Mouse (Mus musculus): Measurements from ENCODE around the gene Ehmt2.
"Not testable (repeated sequence)": the region's sequence is repeated elsewhere in the genome, so short reads cannot be mapped to it uniquely, and the experiment has no call there.

The Ehmt2 gene

GRCm38 (mm10) chr17:34893072-34893824, 5.0 kb upstream of the Ehmt2 start:
- no peak for DNase-seq

DNA sequence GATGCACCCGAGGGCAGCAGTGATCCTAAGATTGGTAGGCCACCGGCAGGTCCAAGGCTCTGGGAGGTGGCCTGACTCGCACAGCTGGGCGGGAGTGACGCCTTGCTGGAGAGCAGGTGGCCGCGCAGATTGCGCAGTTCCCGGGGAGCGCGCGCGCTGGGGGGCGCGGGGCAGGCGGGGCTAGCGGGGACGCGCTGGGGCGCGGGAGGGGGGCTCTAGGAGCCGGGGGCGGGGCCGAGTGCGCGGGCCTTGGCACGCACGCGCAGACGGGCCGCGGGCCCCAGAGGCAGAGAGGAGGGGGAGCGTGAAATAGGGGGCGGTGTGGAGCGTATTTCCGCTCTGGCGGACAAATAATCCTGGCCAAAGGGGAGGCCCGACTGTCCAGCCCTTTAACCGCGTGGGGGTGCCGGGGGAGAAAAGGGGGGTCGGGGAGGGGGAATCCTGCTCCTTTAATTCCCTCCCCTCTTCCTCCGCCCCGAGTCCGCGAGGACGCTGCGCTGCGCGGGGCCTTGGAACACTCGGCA, 4.1 kb upstream of the Ehmt2 start:
- DNase-seq: peak; percentile 91 to 92

DNA sequence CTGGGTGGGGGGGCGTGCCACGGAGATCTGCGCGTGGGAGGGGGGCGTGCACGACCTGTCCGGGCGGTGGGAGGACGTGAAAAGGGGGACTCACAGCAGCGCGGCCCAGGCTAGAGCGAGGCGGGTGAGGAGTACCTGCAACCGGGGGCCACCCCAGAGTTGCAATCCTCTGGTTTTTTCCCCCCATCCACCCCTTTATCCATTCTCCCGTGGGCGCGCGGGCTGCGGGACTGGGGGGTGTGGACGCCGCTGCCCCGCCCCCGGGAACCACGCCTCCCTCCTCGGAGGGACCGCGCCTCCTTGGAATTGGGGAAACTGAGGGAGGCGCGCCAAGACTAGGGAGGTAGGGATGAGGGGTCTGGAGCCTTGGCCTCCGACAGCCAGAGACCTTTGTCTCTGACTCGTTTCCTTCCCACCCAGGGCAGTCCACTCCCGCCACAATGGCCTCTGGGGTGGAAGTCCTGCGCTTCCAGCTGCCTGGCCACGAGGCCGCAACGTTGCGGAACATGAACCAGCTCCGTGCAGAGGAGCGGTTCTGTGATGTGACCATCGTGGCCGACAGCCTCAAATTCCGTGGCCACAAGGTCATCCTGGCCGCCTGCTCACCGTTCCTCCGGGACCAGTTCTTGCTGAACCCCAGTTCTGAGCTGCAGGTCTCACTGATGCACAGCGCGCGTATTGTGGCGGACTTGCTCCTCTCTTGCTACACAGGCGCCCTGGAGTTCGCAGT, 3.3 kb upstream of the Ehmt2 start:
- DNase-seq: peak; percentile 48 to 50

GRCm38 (mm10) chr17:34895724-34896123, 2.5 kb upstream of the Ehmt2 start:
- no peak for DNase-seq

- DNase-seq: no peak
Measured at GRCm38 (mm10) chr17:34896366-34896765, 1.9 kb upstream of the Ehmt2 start.

DNA sequence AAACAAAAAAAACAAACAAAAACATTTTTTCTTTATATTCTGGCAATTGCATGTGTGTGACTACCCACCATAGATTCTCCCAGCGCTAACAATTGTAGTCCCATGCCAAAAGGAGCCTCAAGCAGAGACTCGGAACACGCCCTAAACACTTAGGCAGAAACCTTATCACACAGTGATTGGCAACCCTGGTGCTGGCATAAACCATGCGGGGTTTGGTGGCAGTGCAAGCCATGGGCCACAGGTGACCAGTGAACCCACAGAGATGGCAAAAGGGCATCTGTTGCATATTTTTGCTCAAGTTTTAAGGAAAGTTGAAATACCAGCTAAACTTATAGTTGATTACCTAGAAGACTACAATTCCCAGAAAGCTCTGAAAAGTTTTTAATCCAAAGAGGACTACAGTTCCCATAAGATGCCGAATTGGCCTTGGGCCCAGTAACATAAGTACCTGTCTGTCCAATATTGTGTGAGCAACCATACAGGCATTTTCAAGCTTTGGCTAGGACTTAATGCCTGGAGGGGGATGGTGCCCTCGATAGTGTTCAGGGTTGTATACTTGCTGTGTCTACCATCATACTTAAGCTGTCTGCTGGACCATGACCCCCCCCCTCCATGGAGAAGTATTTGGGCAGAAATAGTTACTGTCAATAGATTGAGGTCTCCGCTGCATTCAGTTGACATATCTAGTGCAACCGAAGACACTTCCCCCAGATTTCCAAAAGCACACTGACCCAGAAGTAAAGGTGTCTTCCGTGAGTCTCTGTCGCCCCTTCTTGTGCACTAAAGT, 703 bp upstream of the Ehmt2 start:
- peak; percentile 37 to 48 for DNase-seq

DNA sequence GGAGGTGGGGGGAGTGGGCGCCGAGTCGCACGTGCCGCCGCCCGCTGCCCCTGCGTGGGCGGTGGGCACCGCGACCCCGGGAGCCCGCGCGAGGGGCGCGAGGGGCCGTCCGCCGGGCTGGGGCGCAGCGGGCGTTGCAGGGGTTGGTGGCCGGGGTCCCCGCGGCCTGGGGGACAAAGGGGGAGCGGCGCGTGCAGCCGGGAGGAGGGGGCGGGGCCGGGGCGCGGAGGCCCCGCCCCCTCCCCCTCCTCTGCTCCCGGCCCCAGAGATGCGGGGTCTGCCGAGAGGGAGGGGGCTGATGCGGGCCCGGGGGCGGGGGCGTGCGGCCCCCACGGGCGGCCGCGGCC, 410 bp downstream of the Ehmt2 start:
- DNase-seq: no peak

GRCm38 (mm10) chr17:34899053-34899889, 1.0 kb downstream of the Ehmt2 start:
- DNase-seq: peak in 1 of 2 experiments; percentile 52

- peak; percentile 32 to 51 for DNase-seq
Measured at GRCm38 (mm10) chr17:34899890-34900243, 1.6 kb downstream of the Ehmt2 start.

DNA sequence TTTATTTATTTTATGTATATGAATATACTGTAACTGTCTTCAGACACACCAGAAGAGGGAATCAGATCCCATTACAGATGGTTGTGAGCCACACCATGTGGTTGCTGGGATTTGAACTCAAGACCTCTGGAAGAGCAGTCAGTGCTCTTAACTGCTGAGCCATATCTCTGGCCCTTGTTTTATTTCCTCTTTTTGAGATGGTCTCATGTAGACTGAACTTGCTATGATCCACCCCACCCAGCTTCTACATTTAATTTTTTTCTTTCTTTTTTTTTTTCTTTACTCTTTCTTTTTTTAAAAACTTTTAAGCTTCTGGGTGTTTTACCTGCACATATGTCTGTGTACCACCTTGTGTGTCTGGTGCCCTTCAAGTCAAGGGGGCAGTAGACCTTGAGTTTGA, 2.6 kb downstream of the Ehmt2 start:
- DNase-seq: not testable (repeated sequence)

GRCm38 (mm10) chr17:34901948-34902347, 3.7 kb downstream of the Ehmt2 start:
- not testable (repeated sequence) for DNase-seq

DNA sequence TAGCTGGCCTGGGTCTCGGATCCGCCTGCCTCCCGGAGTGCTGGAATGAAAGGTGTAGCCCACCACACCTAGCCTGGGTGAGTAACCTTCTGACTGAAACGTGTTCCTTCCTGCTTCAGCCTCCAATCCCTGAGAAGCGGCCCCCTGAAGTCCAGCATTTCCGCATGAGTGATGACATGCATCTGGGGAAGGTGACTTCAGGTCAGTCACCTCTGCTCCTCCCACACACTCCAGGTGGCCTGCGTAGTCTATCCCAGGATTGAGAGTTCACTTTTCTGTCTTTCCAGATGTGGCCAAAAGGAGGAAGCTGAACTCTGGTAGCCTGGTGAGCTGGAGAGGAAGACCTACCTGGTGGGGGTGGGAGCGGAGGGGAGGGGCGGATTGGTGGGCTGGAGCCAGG, 4.6 kb downstream of the Ehmt2 start:
- DNase-seq: no peak

DNA sequence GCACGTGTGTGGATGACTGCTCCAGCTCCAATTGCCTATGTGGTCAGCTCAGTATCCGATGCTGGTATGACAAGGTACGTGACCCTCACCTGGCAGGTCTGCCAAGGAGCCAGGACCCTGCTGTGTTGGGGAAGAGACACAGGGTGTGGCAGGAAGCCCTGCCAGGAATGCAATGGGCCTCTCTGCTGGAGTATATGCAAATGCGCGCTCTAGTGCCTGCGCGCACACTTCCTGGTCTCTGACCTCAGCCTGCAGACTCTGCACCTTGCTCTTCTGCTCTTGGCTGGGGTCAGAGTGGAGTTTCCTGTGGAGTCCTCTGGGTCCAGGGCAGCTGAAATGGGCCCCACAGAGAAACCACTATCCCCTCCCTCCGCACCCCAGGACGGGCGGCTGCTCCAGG, 12.7 kb downstream of the Ehmt2 start:
- peak; percentile 66 to 73 for DNase-seq

DNA sequence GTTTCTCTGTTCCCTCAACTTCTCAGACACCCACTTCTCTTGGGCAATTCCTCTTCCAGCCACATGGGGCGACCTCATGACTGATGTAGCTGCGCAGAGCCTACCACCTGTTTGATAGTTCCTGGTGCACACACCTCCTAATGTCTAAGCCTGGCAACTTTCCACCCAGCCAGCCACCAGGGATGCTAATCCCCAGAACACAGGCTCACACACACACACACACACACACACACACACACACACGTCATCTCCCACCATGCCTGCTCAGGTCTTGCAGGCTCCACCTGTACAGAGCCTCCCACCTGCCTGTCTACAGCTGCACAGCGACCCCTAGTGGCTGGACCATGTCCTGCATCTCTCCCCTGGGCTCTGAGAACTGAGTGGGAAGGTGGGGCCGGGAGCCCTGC, 13.7 kb downstream of the Ehmt2 start:
- DNase-seq: peak; percentile 70 to 90

DNA sequence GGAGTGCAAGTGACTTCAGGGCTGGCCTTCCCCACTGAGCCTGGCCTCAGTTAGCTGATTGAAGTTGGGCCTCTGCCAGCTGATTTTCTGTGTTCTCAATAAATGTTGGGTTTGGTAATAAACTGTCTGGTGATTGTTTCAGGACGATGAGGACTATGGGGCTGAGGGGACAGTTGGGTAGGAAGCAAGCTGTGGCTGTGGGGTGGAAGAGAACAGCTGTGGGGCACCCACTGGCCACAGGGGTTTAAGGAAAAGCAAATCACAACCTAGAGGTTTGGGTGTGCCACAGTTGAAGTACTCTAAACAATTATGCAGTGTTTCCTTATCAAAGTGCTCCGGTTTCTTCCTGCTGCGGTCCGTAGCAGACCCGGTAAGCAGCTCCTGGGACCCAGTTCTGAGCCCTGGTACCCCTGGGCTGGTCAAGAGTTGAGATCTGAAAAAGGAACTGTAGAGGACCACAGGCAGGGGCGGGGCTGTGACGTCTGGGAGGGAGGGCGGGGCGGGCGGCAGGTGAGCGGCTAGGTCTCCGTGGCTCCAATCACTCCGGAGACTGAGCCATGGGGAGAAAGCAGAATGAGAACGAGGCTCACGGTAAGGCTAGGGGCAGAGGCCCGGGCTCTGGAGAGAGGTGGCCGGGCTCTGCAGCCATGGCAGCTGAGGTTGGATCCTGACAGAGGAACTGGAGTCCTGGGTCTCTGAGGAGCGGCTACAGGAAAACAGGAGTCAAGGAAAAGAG, 15.8 kb downstream of the Ehmt2 start, which contains the start of gene Slc44a4:
Slc44a4 (plus strand) TSS at position 537 of the 736 bp plus-strand sequence.
- DNase-seq: peak in 1 of 2 experiments; percentile 59

- DNase-seq: peak; percentile 85 to 89
Measured at GRCm38 (mm10) chr17:34915410-34915831, 17.2 kb downstream of the Ehmt2 start.

DNA sequence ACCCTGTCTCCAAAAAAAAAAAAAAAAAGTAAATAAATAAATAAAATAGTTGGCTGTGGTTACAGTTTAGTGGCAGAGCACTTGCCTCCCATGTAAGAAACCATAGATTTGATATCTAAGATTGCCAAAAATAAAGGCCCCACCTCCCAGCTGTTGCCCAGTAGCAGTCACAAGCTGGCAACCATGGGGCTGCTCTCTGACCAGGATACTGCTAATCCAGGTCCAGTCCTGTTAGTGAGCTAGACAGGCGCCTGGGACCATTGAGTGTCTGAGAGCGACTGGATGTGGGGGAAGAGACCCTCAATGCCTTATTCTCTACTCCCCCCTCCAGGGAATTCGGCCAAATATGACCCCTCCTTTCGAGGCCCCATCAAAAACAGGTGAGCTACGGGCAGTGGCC, 18.0 kb downstream of the Ehmt2 start:
- DNase-seq: no peak

DNA sequence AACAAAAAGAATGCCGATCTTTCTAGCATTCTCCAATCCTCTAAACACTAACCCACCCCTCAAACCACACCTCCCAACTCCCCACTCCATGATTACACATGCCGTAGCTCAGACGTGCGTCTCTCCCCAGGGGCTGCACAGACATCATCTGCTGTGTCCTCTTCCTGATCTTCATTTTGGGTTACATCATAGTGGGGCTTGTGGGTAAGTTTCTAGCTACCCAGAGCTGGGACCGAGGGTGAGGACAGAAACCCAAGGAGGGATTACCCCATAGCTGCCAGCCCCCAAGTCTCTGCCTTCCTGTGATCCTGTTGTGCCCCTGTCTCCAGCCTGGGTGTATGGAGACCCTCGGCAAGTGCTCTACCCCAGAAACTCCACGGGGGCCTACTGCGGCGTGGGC, 18.9 kb downstream of the Ehmt2 start:
- DNase-seq: no peak

- no peak for DNase-seq
Measured at GRCm38 (mm10) chr17:34922939-34923338, 24.7 kb downstream of the Ehmt2 start.

DNA sequence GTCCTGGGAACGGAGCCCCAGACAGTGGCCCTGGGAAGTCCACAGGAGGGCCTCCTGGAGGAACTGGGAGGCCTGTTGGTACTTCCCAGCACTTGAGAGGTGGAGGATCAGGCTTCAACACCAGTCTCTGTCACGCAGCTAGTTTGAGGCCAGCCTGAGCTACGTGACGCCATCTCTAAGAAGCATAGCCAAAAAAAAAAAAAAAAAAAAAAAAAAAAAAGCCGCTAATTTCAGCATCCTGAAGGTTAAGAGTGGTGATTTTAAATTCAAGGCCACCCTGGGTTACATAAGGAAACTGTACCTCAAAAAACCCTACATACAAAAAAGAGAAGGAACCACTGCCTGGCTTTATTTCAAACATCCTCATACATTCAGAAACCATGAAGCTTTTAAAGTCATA, 26.0 kb downstream of the Ehmt2 start:
- no peak for DNase-seq

DNA sequence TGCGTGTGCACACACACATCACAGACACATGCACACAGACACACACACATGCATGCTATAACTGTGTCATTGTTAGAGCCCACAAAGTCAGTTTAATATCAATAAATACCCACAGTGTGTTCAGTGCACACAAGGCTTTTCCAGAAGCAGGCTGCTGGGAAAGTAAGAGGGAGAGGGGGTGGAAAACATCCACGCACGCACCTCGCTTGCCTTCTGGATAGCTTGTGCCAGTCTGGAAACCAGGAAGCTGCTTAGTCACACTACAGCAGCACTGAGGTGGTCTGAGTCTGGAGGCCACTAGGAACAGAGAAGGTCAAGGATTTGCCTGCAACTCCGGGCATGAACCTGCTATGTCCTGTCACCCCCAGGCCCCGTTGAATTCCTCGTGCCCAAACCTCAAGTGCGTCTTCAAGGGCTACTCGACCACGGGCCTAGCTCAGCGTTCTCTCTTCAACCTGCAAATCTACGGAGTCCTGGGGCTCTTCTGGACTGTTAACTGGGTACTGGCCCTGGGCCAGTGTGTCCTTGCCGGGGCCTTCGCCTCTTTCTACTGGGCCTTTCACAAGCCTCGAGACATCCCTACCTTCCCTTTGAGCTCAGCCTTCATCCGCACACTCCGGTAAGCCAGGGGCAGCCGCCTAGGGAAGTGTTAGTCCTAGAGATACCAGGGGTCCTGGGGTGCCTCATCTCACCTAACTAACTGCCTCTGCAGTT, 29.2 kb downstream of the Ehmt2 start:
- DNase-seq: no peak

Data from kidney, adult 8-10 months (tissue).